Mouse (Mus musculus) layer of hippocampus, adult 9-10 months (tissue): ENCODE measurements around the gene 1700113H08Rik.

Source experiments
- DNase-seq: peaks from one replicate; pipeline ENCODE4 v3.0.0; 2022; ENCODE audit warnings: low spot score

The 1700113H08Rik gene

GRCm38 (mm10) chr10:87059447-87059846, 1.6 kb downstream of the 1700113H08Rik start:
- DNase-seq = no peak

- peak; percentile 25 for DNase-seq
Measured at GRCm38 (mm10) chr10:87084236-87084635, 26.4 kb downstream of the 1700113H08Rik start.

GRCm38 (mm10) chr10:87087646-87088045, 29.8 kb downstream of the 1700113H08Rik start:
- no peak for DNase-seq

GRCm38 (mm10) chr10:87094249-87094648, 36.4 kb downstream of the 1700113H08Rik start:
- DNase-seq = peak; percentile 37

- DNase-seq = no peak
Measured at GRCm38 (mm10) chr10:87098722-87099121, 40.9 kb downstream of the 1700113H08Rik start.

GRCm38 (mm10) chr10:87100668-87101067, 42.8 kb downstream of the 1700113H08Rik start:
- DNase-seq = no peak

GRCm38 (mm10) chr10:87101265-87101950, 43.6 kb downstream of the 1700113H08Rik start:
- no peak for DNase-seq

GRCm38 (mm10) chr10:87101951-87102320, 44.1 kb downstream of the 1700113H08Rik start:
- no peak for DNase-seq

- DNase-seq = no peak
Measured at GRCm38 (mm10) chr10:87102455-87102854, 44.6 kb downstream of the 1700113H08Rik start.

GRCm38 (mm10) chr10:87103286-87103685, 45.4 kb downstream of the 1700113H08Rik start:
- DNase-seq = no peak

- DNase-seq = no peak
Measured at GRCm38 (mm10) chr10:87107565-87108297, 49.9 kb downstream of the 1700113H08Rik start.

- no peak for DNase-seq
Measured at GRCm38 (mm10) chr10:87108333-87108732, 50.5 kb downstream of the 1700113H08Rik start.

- peak; percentile 30 for DNase-seq
Measured at GRCm38 (mm10) chr10:87109038-87109771, 51.4 kb downstream of the 1700113H08Rik start.

- DNase-seq = no peak
Measured at GRCm38 (mm10) chr10:87110909-87111308, 53.1 kb downstream of the 1700113H08Rik start.

GRCm38 (mm10) chr10:87125094-87125493, 67.2 kb downstream of the 1700113H08Rik start:
- DNase-seq = no peak

- DNase-seq = no peak
Measured at GRCm38 (mm10) chr10:87126186-87126824, 68.5 kb downstream of the 1700113H08Rik start.

- no peak for DNase-seq
Measured at GRCm38 (mm10) chr10:87151050-87151449, 93.2 kb downstream of the 1700113H08Rik start.

GRCm38 (mm10) chr10:87153731-87154505, 96.1 kb downstream of the 1700113H08Rik start:
- no peak for DNase-seq

GRCm38 (mm10) chr10:87159781-87160180, 101.9 kb downstream of the 1700113H08Rik start:
- no peak for DNase-seq

- DNase-seq = no peak
Measured at GRCm38 (mm10) chr10:87196123-87196756, 138.4 kb downstream of the 1700113H08Rik start.

GRCm38 (mm10) chr10:87198720-87199119, 140.9 kb downstream of the 1700113H08Rik start:
- DNase-seq = no peak
